Mouse (Mus musculus): ENCODE results near the gene Kcnip4. TPM values are rescaled to one million over a fixed set of nuclear protein-coding genes. Genes with fewer than 3 reads are reported as not detected.

Kcnip4 gene
- total RNA-seq, 2 experiments from 2014 or later, result 2.9 to 3.3 TPM

- DNase-seq, result no peak
Observed at GRCm38 (mm10) chr5:49352061-49352460, 172.6 kb downstream of the Kcnip4 start.

GRCm38 (mm10) chr5:49350126-49350909 lies 174.4 kb downstream of the Kcnip4 start:
- DNase-seq, result peak; percentile 59

- no peak for DNase-seq
Observed at GRCm38 (mm10) chr5:49349541-49349940, 175.2 kb downstream of the Kcnip4 start.

- no peak for DNase-seq
Observed at GRCm38 (mm10) chr5:49348511-49348910, 176.2 kb downstream of the Kcnip4 start.

GRCm38 (mm10) chr5:49344606-49345005 lies 180.1 kb downstream of the Kcnip4 start:
- no peak for DNase-seq

GRCm38 (mm10) chr5:49337164-49337563 lies 187.5 kb downstream of the Kcnip4 start:
- DNase-seq, result no peak

- DNase-seq, result no peak
Observed at GRCm38 (mm10) chr5:49333063-49333462, 191.6 kb downstream of the Kcnip4 start.

GRCm38 (mm10) chr5:49329023-49329422 lies 195.7 kb downstream of the Kcnip4 start:
- no peak for DNase-seq

GRCm38 (mm10) chr5:49318661-49319060 lies 206.0 kb downstream of the Kcnip4 start:
- no peak for DNase-seq

- no peak for DNase-seq
Observed at GRCm38 (mm10) chr5:49317869-49318268, 206.8 kb downstream of the Kcnip4 start.

- DNase-seq, result no peak
Observed at GRCm38 (mm10) chr5:49306796-49307195, 217.9 kb downstream of the Kcnip4 start.

GRCm38 (mm10) chr5:49305321-49305720 lies 219.4 kb downstream of the Kcnip4 start:
- DNase-seq, result no peak

- DNase-seq, result no peak
Observed at GRCm38 (mm10) chr5:49298654-49299053, 226.1 kb downstream of the Kcnip4 start.

GRCm38 (mm10) chr5:49292421-49292820 lies 232.3 kb downstream of the Kcnip4 start:
- no peak for DNase-seq

GRCm38 (mm10) chr5:49291801-49292200 lies 232.9 kb downstream of the Kcnip4 start:
- DNase-seq, result no peak

- peak; percentile 5 for DNase-seq
Observed at GRCm38 (mm10) chr5:49285455-49286135, 239.1 kb downstream of the Kcnip4 start.

GRCm38 (mm10) chr5:49284776-49285175 lies 239.9 kb downstream of the Kcnip4 start:
- DNase-seq, result no peak

- no peak for DNase-seq
Observed at GRCm38 (mm10) chr5:49283403-49283802, 241.3 kb downstream of the Kcnip4 start.

- DNase-seq, result no peak
Observed at GRCm38 (mm10) chr5:49271864-49272263, 252.8 kb downstream of the Kcnip4 start.

- DNase-seq, result no peak
Observed at GRCm38 (mm10) chr5:49268807-49269206, 255.9 kb downstream of the Kcnip4 start.

- no peak for DNase-seq
Observed at GRCm38 (mm10) chr5:49259356-49259755, 265.4 kb downstream of the Kcnip4 start.

- no peak for DNase-seq
Observed at GRCm38 (mm10) chr5:49256850-49257249, 267.9 kb downstream of the Kcnip4 start.

GRCm38 (mm10) chr5:49255983-49256382 lies 268.7 kb downstream of the Kcnip4 start:
- DNase-seq, result no peak

GRCm38 (mm10) chr5:49247081-49247480 lies 277.6 kb downstream of the Kcnip4 start:
- DNase-seq, result no peak
